Mouse (Mus musculus) midbrain, embryonic 11.5 days (tissue): Measurements from ENCODE around the gene Pam. TPM values are rescaled to one million over a fixed set of nuclear protein-coding genes. Genes with fewer than 3 reads are reported as not detected.

Experiments used
- ATAC-seq: fragments of 200-750 bp; cut with Nextera tagmentation; 2 replicates; pipeline ENCODE4 v1.8.0; 2017; ENCODE audit warnings: moderate TSS enrichment, moderate library complexity; ENCODE audit not compliant: low FRiP score
- DNase-seq: peaks from one replicate; pipeline ENCODE4 v3.0.0; 2015; ENCODE audit warnings: low spot score; ENCODE audit errors: missing footprints
- H3K27ac ChIP-seq: fragments of 300-500 bp; sonication (generic); 2 replicates; pipeline ENCODE4 v1.5.1; 2014; ENCODE audit warnings: low read depth, low read length
- H3K27me3 ChIP-seq: fragments of 300-500 bp; sonication (generic); 2 replicates; pipeline ENCODE4 v1.6.1; 2014; ENCODE audit warnings: mild to moderate bottlenecking, low read length, moderate library complexity, mixed read lengths; ENCODE audit not compliant: control insufficient read depth, insufficient read depth
- H3K36me3 ChIP-seq: fragments of 300-500 bp; sonication (generic); 2 replicates; pipeline ENCODE4 v1.6.1; 2014; ENCODE audit warnings: mild to moderate bottlenecking, low read length, moderate library complexity, mixed read lengths; ENCODE audit not compliant: control insufficient read depth, insufficient read depth
- H3K4me1 ChIP-seq: fragments of 300-500 bp; sonication (generic); 2 replicates; pipeline ENCODE4 v1.6.1; 2014; ENCODE audit warnings: low read length; ENCODE audit not compliant: control insufficient read depth, insufficient read depth
- H3K4me2 ChIP-seq: fragments of 300-500 bp; sonication (generic); 2 replicates; pipeline ENCODE4 v1.6.1; 2014; ENCODE audit warnings: mild to moderate bottlenecking, moderate library complexity
- H3K4me3 ChIP-seq: fragments of 300-500 bp; sonication (generic); 2 replicates; pipeline ENCODE4 v1.5.1; 2014; ENCODE audit warnings: low read depth, low read length
- H3K9ac ChIP-seq: fragments of 300-500 bp; sonication (generic); 2 replicates; pipeline ENCODE4 v1.6.1; 2014; ENCODE audit warnings: low read length
- H3K9me3 ChIP-seq: fragments of 300-500 bp; sonication (generic); 2 replicates; pipeline ENCODE4 v1.6.1; 2016; ENCODE audit warnings: low read length; ENCODE audit not compliant: control insufficient read depth
- WGBS: fragments of 180-500 bp; shearing (Covaris S2); extraction: QIAGEN DNeasy Blood & Tissue Kit; methylation state at CpG from one replicate; pipeline ENCODE4 v1.1.7; 2014; 5-methylcytosine and 5-hydroxymethylcytosine counted together
- polyA plus RNA-seq: library from polyadenylated mRNA; unstranded; fragments of >200 nt; fragmentation: Nextera tagmentation; extraction: Ambion mirVana; gene quantifications from 2 replicates; pipeline ENCODE4 v1.2.1, GENCODE M21; 2014

The Pam gene
- polyA plus RNA-seq, 1 experiment from 2014 or later, result 21.1 TPM

DNA sequence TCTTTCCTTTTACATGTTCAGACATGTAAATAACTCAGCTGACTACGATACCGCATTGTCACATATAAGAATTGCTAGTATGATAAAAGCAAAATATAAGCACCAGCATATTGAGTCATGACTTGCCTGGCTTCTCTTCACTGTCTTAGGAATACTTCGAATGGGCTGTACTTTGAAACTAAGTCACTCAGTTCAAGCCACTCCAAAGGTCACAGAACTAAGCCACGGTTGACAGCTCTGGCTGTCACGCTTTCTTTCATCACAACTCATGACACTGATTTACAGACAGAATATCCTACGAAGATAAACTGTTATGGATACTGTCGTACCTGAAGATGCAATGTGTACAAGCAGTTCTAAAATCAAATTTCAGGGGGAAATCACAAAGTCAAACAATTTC lies 168.7 kb downstream of the Pam start:
- H3K27ac ChIP-seq, result no peak overlapping the region
- no peaks in the 10 kb centered on the region for H3K27me3 ChIP-seq
- no peak overlapping the region for H3K4me3 ChIP-seq
- ATAC-seq (no peak), DNase-seq (no peak)
- no peaks in the 10 kb centered on the region for H3K9me3 ChIP-seq
- H3K4me1 ChIP-seq, result peaks cover 7% of the 10 kb centered on the region; the same call in 1 of the 2 replicates
- H3K9ac ChIP-seq, result no peak overlapping the region
- 82% methylated on average over 7 of the region's 7 CpGs for WGBS
- H3K36me3 ChIP-seq, result no peaks in the 10 kb centered on the region
- no peak overlapping the region for H3K4me2 ChIP-seq

DNA sequence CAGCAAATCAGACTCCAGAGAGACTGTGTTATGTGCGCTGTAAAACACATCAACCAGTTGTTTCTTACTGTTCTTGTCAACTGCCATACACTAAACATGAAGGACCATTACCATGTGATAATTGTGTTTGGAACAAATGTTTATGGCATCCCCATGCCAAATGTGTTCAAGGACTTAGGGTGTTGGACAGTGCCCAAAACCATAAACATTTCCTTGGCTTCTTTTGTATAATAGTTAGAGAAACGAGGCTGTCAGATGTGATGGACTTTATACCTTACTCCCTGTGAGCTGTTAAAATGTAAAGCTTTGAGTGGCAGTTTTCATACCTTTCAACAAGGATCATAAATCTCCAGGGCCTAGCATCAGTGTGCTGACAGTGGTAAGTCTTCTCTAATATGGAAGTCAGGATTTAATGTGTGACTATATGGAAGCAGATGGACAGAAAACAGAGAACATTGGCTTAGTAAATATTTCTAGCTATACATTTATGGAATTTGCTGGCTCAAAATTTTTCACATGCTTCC lies 169.4 kb downstream of the Pam start:
- H3K4me2 ChIP-seq, result no peak overlapping the region
- H3K27me3 ChIP-seq, result no peaks in the 10 kb centered on the region
- no peak overlapping the region for H3K9ac ChIP-seq
- no peak for ATAC-seq
- WGBS, result 92% methylated on average over 2 of the region's 2 CpGs
- no peak overlapping the region for H3K27ac ChIP-seq
- H3K9me3 ChIP-seq, result no peaks in the 10 kb centered on the region
- H3K36me3 ChIP-seq, result no peaks in the 10 kb centered on the region
- H3K4me3 ChIP-seq, result no peak overlapping the region
- peaks cover 7% of the 10 kb centered on the region; the same call in 1 of the 2 replicates for H3K4me1 ChIP-seq
- DNase-seq, result no peak

DNA sequence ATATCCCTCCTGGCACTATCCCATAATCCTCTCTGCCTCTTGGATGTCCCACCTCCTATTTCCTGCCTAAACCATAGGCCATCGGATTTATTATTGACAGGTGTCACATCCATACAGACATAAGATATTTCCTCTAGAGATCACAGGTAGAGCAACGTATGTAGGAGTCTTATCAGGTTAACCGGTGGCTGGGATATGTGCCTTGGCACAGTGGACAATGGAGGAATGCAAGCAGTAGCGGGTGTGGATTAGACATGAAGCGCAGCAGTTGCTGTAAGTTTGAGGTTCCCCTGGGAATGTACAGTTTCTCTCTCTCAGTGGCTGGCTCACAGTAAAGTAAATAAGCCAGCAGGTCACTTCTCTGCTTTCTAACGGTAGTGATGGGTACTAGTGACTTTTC lies 173.1 kb downstream of the Pam start:
- no peak overlapping the region for H3K9ac ChIP-seq
- H3K27ac ChIP-seq, result no peak overlapping the region
- no peaks in the 10 kb centered on the region for H3K9me3 ChIP-seq
- no peaks in the 10 kb centered on the region for H3K36me3 ChIP-seq
- ATAC-seq (no peak), DNase-seq (no peak)
- no peak overlapping the region for H3K4me2 ChIP-seq
- no peak overlapping the region for H3K4me3 ChIP-seq
- WGBS, result 90% methylated on average over 6 of the region's 6 CpGs
- no peaks in the 10 kb centered on the region for H3K4me1 ChIP-seq
- no peaks in the 10 kb centered on the region for H3K27me3 ChIP-seq

DNA sequence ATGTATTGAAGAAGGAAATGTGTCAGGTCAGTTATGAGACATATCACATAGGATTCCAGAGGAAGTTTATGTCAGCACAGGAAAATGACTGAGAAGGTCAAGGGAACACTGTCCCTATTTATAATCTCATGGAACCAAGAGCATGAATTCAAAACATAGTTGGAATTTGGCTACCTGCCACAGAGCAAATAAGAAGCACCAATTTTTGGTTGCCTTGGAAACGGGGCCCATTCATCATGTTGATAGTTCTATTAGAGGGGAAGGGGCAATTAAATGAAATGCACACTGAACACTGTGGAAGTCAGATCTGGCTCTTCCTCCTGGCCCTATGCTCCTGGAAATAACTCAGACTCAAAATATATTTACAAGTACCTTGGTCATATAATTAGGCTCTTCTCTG lies 173.6 kb downstream of the Pam start:
- Histone ChIP-seq H3K4me1 (no peaks in the 10 kb centered on the region), H3K27ac (no peak overlapping the region), H3K36me3 (no peaks in the 10 kb centered on the region), H3K4me3 (no peak overlapping the region), H3K27me3 (no peaks in the 10 kb centered on the region), H3K9me3 (no peaks in the 10 kb centered on the region), H3K9ac (no peak overlapping the region), H3K4me2 (no peak overlapping the region)
- no peak for DNase-seq
- ATAC-seq, result no peak
- WGBS, result 96% methylated on average over 1 of the region's 1 CpGs

DNA sequence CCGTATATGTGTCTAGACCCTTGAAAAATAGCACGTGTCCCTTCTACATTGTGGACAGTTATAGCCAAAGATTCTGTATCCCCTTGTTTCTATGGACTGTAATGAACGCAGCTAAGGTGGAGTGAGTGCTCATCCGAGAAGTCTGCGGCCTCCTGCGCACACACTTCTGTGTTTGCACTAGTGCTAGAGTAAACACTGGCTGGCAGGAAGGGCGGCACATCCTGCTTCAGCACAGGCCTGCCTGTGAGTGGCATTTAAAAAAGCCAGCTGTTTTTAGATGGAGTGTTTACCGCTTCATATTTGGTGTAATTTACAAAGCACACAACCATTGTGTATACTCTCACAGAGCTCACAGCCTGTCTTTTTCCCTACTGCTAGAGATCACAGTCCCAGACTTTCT lies 177.0 kb downstream of the Pam start:
- no peaks in the 10 kb centered on the region for H3K4me1 ChIP-seq
- no peaks in the 10 kb centered on the region for H3K36me3 ChIP-seq
- H3K27ac ChIP-seq, result no peak overlapping the region
- no peak overlapping the region for H3K4me2 ChIP-seq
- DNase-seq (no peak), ATAC-seq (peak; percentile 89)
- H3K27me3 ChIP-seq, result no peaks in the 10 kb centered on the region
- H3K4me3 ChIP-seq, result no peak overlapping the region
- no peak overlapping the region for H3K9ac ChIP-seq
- no peaks in the 10 kb centered on the region for H3K9me3 ChIP-seq
- 74% methylated on average over 8 of the region's 8 CpGs for WGBS

DNA sequence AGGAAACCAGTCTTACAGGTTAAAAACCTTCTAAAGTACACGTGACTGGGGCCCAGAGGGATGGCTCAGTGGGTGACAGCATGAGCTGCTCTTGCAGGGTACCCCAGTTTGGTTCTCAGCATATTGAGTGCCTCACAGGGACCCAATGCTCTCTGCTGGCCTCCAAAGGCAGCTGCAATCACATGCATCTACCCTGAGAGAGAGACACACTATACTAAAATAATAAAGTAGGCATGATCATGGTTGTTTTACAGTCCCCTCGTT lies 178.5 kb downstream of the Pam start:
- Histone ChIP-seq H3K4me3 (no peak overlapping the region), H3K9ac (no peak overlapping the region), H3K27ac (no peak overlapping the region), H3K4me1 (no peaks in the 10 kb centered on the region), H3K9me3 (no peaks in the 10 kb centered on the region), H3K36me3 (no peaks in the 10 kb centered on the region), H3K27me3 (no peaks in the 10 kb centered on the region), H3K4me2 (no peak overlapping the region)
- no peak for ATAC-seq
- DNase-seq, result no peak
- WGBS, result 75% methylated on average over 2 of the region's 2 CpGs

DNA sequence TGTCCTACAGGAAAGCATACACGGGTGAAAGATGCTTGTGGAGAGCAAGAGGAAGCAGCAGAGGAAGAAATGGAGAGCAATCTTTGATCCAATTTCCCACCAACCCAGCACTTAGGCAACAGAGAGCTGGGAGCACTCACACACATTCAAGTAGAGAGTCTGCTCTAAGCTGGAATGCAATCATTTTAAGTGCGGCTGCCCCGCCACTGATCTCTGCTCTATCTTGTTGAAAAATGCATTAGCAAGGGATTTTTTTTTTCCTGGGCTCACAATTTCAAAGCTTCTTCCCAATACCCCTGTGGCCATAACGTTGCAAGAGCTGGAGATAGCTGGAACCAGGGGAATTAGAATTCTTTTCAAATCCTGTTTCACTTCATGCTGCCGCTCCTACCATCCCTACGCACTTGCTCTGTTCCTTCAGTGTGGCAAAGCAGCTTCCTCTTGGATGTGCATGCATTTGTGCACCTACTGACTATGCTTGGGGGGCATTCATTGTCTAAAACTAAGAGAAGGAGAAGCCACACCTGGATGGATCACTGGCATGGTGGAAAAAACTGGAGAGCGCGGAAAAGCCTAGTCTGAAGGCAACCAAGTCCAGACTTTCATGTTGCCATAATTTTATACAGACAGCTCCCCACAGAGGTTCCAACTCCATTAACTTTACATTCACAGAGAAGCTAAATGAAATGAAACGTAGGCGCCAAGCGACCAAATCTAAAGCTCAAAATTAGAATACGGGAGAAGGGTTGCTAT lies 179.1 kb downstream of the Pam start:
- Histone ChIP-seq H3K27me3 (no peaks in the 10 kb centered on the region), H3K9me3 (no peaks in the 10 kb centered on the region), H3K4me2 (no peak overlapping the region), H3K4me1 (no peaks in the 10 kb centered on the region), H3K27ac (no peak overlapping the region), H3K36me3 (no peaks in the 10 kb centered on the region), H3K9ac (no peak overlapping the region), H3K4me3 (no peak overlapping the region)
- WGBS, result 81% methylated on average over 12 of the region's 12 CpGs
- DNase-seq (no peak), ATAC-seq (no peak)

DNA sequence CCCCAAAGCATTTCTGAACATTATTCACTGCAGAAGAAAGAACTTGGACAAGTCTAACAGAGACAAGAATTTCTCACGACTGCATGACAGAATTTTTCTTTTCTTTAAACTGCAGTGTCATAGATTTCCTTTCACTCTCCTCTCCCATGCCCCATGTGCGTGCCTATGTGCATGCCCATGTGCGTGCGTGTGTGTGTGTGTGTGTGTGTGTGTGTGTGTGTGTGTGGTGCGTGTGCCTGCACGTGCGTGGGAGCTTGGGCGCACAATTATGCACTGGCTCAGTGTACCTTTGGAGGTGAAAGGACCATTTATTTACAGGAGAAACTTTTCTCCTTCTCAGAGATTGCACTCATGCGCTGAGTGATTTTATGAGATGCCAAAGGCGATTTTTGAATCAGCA lies 179.7 kb downstream of the Pam start:
- WGBS, result 89% methylated on average over 10 of the region's 10 CpGs
- ATAC-seq, result no peak
- Histone ChIP-seq H3K9me3 (no peaks in the 10 kb centered on the region), H3K4me2 (no peak overlapping the region), H3K4me1 (no peaks in the 10 kb centered on the region), H3K36me3 (no peaks in the 10 kb centered on the region), H3K4me3 (no peak overlapping the region), H3K9ac (no peak overlapping the region), H3K27me3 (no peaks in the 10 kb centered on the region), H3K27ac (no peak overlapping the region)
- DNase-seq, result no peak

DNA sequence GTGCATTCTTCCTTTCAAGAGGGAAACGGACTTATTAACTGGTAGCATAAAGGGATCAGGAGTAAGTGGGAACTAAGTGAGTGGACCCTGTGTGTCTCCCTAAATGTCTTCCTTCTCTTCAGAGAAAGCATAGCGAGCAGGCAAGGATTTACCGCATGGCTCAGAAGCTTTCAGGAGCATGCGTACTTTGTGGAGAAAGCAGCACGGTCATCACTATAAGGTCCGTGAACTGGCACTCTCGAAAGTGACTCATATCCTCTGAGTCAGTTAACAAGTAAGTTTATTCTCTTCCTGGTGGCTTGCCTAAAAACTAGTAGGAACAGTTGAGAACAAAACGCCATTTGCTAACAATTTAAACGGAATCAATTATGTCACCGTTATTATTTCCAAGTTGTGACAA lies 184.6 kb downstream of the Pam start:
- no peaks in the 10 kb centered on the region for H3K9me3 ChIP-seq
- no peak for ATAC-seq
- no peaks in the 10 kb centered on the region for H3K36me3 ChIP-seq
- H3K4me1 ChIP-seq, result no peaks in the 10 kb centered on the region
- H3K4me2 ChIP-seq, result no peak overlapping the region
- no peak for DNase-seq
- WGBS, result 89% methylated on average over 10 of the region's 10 CpGs
- H3K4me3 ChIP-seq, result no peak overlapping the region
- no peak overlapping the region for H3K27ac ChIP-seq
- no peak overlapping the region for H3K9ac ChIP-seq
- no peaks in the 10 kb centered on the region for H3K27me3 ChIP-seq
